Mouse (Mus musculus) limb, embryonic 11.5 days (tissue): Measurements from ENCODE around the gene Nanp. TPM values are rescaled to one million over a fixed set of nuclear protein-coding genes. Genes with fewer than 3 reads are reported as not detected.

Source experiments
- ATAC-seq: fragments of 200-750 bp; cut with Nextera tagmentation; 2 replicates; pipeline ENCODE4 v1.8.0; 2017; ENCODE audit warnings: low read depth; ENCODE audit not compliant: insufficient number of reproducible peaks, low FRiP score, low TSS enrichment
- DNase-seq: peaks from one replicate; pipeline ENCODE4 v3.0.0-alpha.2; 2015; ENCODE audit warnings: low spot score
- H3K27ac ChIP-seq: fragments of 300-500 bp; sonication (generic); replicated peaks from 2 replicates; pipeline ENCODE4 v1.5.1; 2014; ENCODE audit warnings: low read depth, mild to moderate bottlenecking, low read length
- H3K27me3 ChIP-seq: fragments of 300-500 bp; sonication (generic); 2 replicates; pipeline ENCODE4 v1.6.1; 2014; ENCODE audit warnings: mild to moderate bottlenecking, low read length, mixed read lengths; ENCODE audit not compliant: control insufficient read depth, insufficient read depth
- H3K36me3 ChIP-seq: fragments of 300-500 bp; sonication (generic); 2 replicates; pipeline ENCODE4 v1.6.1; 2014; ENCODE audit warnings: mild to moderate bottlenecking, low read length, moderate library complexity, mixed read lengths; ENCODE audit not compliant: control insufficient read depth, insufficient read depth
- H3K4me1 ChIP-seq: fragments of 300-500 bp; sonication (generic); 2 replicates; pipeline ENCODE4 v1.6.1; 2014; ENCODE audit warnings: low read length, mixed read lengths; ENCODE audit not compliant: control insufficient read depth, insufficient read depth
- H3K4me2 ChIP-seq: fragments of 300-500 bp; sonication (generic); 2 replicates; pipeline ENCODE4 v1.6.1; 2014; ENCODE audit warnings: low read depth, mild to moderate bottlenecking, moderate library complexity; ENCODE audit not compliant: severe bottlenecking
- H3K4me3 ChIP-seq: fragments of 300-500 bp; sonication (generic); 2 replicates; pipeline ENCODE4 v1.5.1; 2014; ENCODE audit warnings: low read depth, low read length
- H3K9ac ChIP-seq: fragments of 300-500 bp; sonication (generic); 2 replicates; pipeline ENCODE4 v1.6.1; 2014; ENCODE audit warnings: mild to moderate bottlenecking, low read length
- H3K9me3 ChIP-seq: fragments of 300-500 bp; sonication (generic); 2 replicates; pipeline ENCODE4 v1.6.1; 2016; ENCODE audit warnings: low read length; ENCODE audit not compliant: control insufficient read depth
- WGBS: fragments of 180-500 bp; shearing (Covaris S2); extraction: QIAGEN DNeasy Blood & Tissue Kit; methylation state at CpG from one replicate; pipeline ENCODE4 v1.1.7; 2014; 5-methylcytosine and 5-hydroxymethylcytosine counted together
- polyA plus RNA-seq: library from polyadenylated mRNA; unstranded; fragments of >200 nt; fragmentation: Nextera tagmentation; extraction: Ambion mirVana; gene quantifications from 2 replicates; pipeline ENCODE4 v1.2.1, GENCODE M21; 2014

Gene Nanp
- polyA plus RNA-seq, 1 experiment from 2014 or later, result 53.5 TPM

- Histone ChIP-seq H3K9me3 (no peaks in the 10 kb centered on the region), H3K27me3 (no peaks in the 10 kb centered on the region), H3K4me3 (no peak overlapping the region), H3K4me2 (no peak overlapping the region), H3K36me3 (no peaks in the 10 kb centered on the region), H3K27ac (no peak overlapping the region), H3K4me1 (no peaks in the 10 kb centered on the region), H3K9ac (no peak overlapping the region)
- 87% methylated on average over 5 of the region's 5 CpGs for WGBS
- DNase-seq (no peak), ATAC-seq (no peak)
Observed at GRCm38 (mm10) chr2:151006281-151006945, 32.8 kb downstream of the Nanp start.

GRCm38 (mm10) chr2:151004390-151004789, 34.8 kb downstream of the Nanp start:
- Histone ChIP-seq H3K9ac (no peak overlapping the region), H3K4me2 (no peak overlapping the region), H3K9me3 (no peaks in the 10 kb centered on the region), H3K27me3 (no peaks in the 10 kb centered on the region), H3K4me3 (no peak overlapping the region), H3K36me3 (no peaks in the 10 kb centered on the region), H3K27ac (no peak overlapping the region), H3K4me1 (no peaks in the 10 kb centered on the region)
- no peak for ATAC-seq
- no peak for DNase-seq
- WGBS, result 92% methylated on average over 10 of the region's 10 CpGs

GRCm38 (mm10) chr2:151003796-151004195, 35.4 kb downstream of the Nanp start:
- Histone ChIP-seq H3K9me3 (no peaks in the 10 kb centered on the region), H3K27me3 (no peaks in the 10 kb centered on the region), H3K9ac (no peak overlapping the region), H3K27ac (no peak overlapping the region), H3K36me3 (no peaks in the 10 kb centered on the region), H3K4me2 (no peak overlapping the region), H3K4me3 (no peak overlapping the region), H3K4me1 (peaks cover 2% of the 10 kb centered on the region)
- no peak for DNase-seq
- no peak for ATAC-seq
- WGBS, result 92% methylated on average over 6 of the region's 6 CpGs

- Histone ChIP-seq H3K4me2 (no peak overlapping the region), H3K27ac (no peak overlapping the region), H3K4me1 (peaks cover 5% of the 10 kb centered on the region), H3K27me3 (no peaks in the 10 kb centered on the region), H3K9me3 (no peaks in the 10 kb centered on the region), H3K9ac (no peak overlapping the region), H3K4me3 (no peak overlapping the region), H3K36me3 (no peaks in the 10 kb centered on the region)
- no peak for DNase-seq
- ATAC-seq, result no peak
- 87% methylated on average over 5 of the region's 5 CpGs for WGBS
Observed at GRCm38 (mm10) chr2:151001619-151002175, 37.5 kb downstream of the Nanp start.

GRCm38 (mm10) chr2:151000402-151001178, 38.6 kb downstream of the Nanp start:
- Histone ChIP-seq H3K27ac (no peak overlapping the region), H3K27me3 (no peaks in the 10 kb centered on the region), H3K4me2 (no peak overlapping the region), H3K36me3 (no peaks in the 10 kb centered on the region), H3K9ac (no peak overlapping the region), H3K4me1 (peaks cover 5% of the 10 kb centered on the region), H3K4me3 (no peak overlapping the region), H3K9me3 (no peaks in the 10 kb centered on the region)
- 56% methylated on average over 7 of the region's 7 CpGs for WGBS
- peak; percentile 51 for DNase-seq
- ATAC-seq, result no peak

GRCm38 (mm10) chr2:150999021-150999420, 40.2 kb downstream of the Nanp start:
- Histone ChIP-seq H3K4me1 (peaks cover 5% of the 10 kb centered on the region), H3K36me3 (no peaks in the 10 kb centered on the region), H3K4me3 (no peak overlapping the region), H3K27ac (no peak overlapping the region), H3K4me2 (no peak overlapping the region), H3K9me3 (no peaks in the 10 kb centered on the region), H3K27me3 (no peaks in the 10 kb centered on the region), H3K9ac (peak overlapping the region; percentile 19; the same call in 1 of the 2 replicates)
- ATAC-seq, result 0 out of 2 replicates have a peak, but pooled peaks have one; percentile 58
- 33% methylated on average over 3 of the region's 3 CpGs for WGBS
- DNase-seq, result peak; percentile 44

- no peak overlapping the region for H3K9ac ChIP-seq
- no peaks in the 10 kb centered on the region for H3K27me3 ChIP-seq
- no peak for ATAC-seq
- no peak overlapping the region for H3K27ac ChIP-seq
- H3K4me1 ChIP-seq, result peaks cover 5% of the 10 kb centered on the region
- no peaks in the 10 kb centered on the region for H3K9me3 ChIP-seq
- 63% methylated on average over 5 of the region's 5 CpGs for WGBS
- H3K36me3 ChIP-seq, result no peaks in the 10 kb centered on the region
- DNase-seq, result peak; percentile 19
- H3K4me3 ChIP-seq, result no peak overlapping the region
- no peak overlapping the region for H3K4me2 ChIP-seq
Observed at GRCm38 (mm10) chr2:150997618-150998017, 41.6 kb downstream of the Nanp start.

- peak; percentile 13 for DNase-seq
- H3K27ac ChIP-seq, result no peak overlapping the region
- H3K9ac ChIP-seq, result no peak overlapping the region
- H3K9me3 ChIP-seq, result no peaks in the 10 kb centered on the region
- no peaks in the 10 kb centered on the region for H3K36me3 ChIP-seq
- peaks cover 5% of the 10 kb centered on the region for H3K4me1 ChIP-seq
- 84% methylated on average over 4 of the region's 4 CpGs for WGBS
- no peak overlapping the region for H3K4me3 ChIP-seq
- no peak for ATAC-seq
- H3K27me3 ChIP-seq, result no peaks in the 10 kb centered on the region
- H3K4me2 ChIP-seq, result no peak overlapping the region
Observed at GRCm38 (mm10) chr2:150995324-150995723, 43.9 kb downstream of the Nanp start.
